Mouse (Mus musculus) heart, adult 2 months (tissue): Measurements from ENCODE around the gene Ppp2r1b. TPM values are rescaled to one million over a fixed set of nuclear protein-coding genes. Genes with fewer than 3 reads are reported as not detected.

Experiments used
- DNase-seq, 2 experiments: peaks; one replicate each; pipeline ENCODE4 v3.0.0; 2021
- H3K27ac ChIP-seq: fragments of 200-600 bp; 2 replicates; pipeline ENCODE4 v1.8.1; 2022
- H3K27me3 ChIP-seq: fragments of 200-500 bp; 2 replicates; pipeline ENCODE4 v1.6.1; 2012; ENCODE audit warnings: mild to moderate bottlenecking, low read length, inconsistent platforms, mixed read lengths; ENCODE audit not compliant: control insufficient read depth, insufficient read depth
- H3K36me3 ChIP-seq: fragments of 200-500 bp; 2 replicates; pipeline ENCODE4 v1.6.1; 2012; ENCODE audit warnings: low read length, inconsistent platforms; ENCODE audit not compliant: control insufficient read depth, insufficient read depth
- H3K4me1 ChIP-seq: fragments of 200-500 bp; 2 replicates; pipeline ENCODE4 v1.6.1; 2011; ENCODE audit warnings: low read length; ENCODE audit not compliant: control insufficient read depth, insufficient read depth
- H3K4me3 ChIP-seq: fragments of 200-600 bp; 2 replicates; pipeline ENCODE4 v1.8.1; 2022
- H3K79me2 ChIP-seq: fragments of 200-500 bp; replicated peaks from 2 replicates; pipeline ENCODE4 v1.6.1; 2012; ENCODE audit warnings: mild to moderate bottlenecking, inconsistent platforms, low read length, moderate library complexity, mixed read lengths; ENCODE audit not compliant: control insufficient read depth, insufficient read depth
- H3K9ac ChIP-seq: fragments of 200-500 bp; 2 replicates; pipeline ENCODE4 v1.6.1; 2012; ENCODE audit warnings: low read depth, mild to moderate bottlenecking, control low read depth, inconsistent platforms, low read length, mixed read lengths
- CTCF ChIP-seq: fragments of 200-600 bp; IDR thresholded peaks from 2 replicates; pipeline ENCODE4 v1.8.1; 2022; ENCODE audit warnings: antibody characterized with exemption, mild to moderate bottlenecking, moderate library complexity
- EP300 ChIP-seq: fragments of 200-500 bp; IDR thresholded peaks from 2 replicates; pipeline ENCODE4 v1.6.1; 2011; ENCODE audit warnings: low read depth, low read length, control low read depth; ENCODE audit not compliant: insufficient read depth
- POLR2A ChIP-seq: fragments of 200-500 bp; IDR thresholded peaks from 2 replicates; pipeline ENCODE4 v1.6.1; 2011; ENCODE audit warnings: mild to moderate bottlenecking, low read depth, low read length, control low read depth; ENCODE audit not compliant: insufficient read depth
- WGBS: fragments of 180-500 bp; shearing (Covaris S2); methylation state at CpG from one replicate; pipeline ENCODE4 v1.1.7; 2018; 5-methylcytosine and 5-hydroxymethylcytosine counted together
- intact Hi-C: fragments of 180-260 bp; cut with DNase I; formaldehyde crosslinking; loops from one replicate; pipeline ENCODE4 v1.15.1; 2025
- polyA plus RNA-seq: library from polyadenylated mRNA; depleted of rRNA; stranded (reverse); fragments of >200 nt; gene quantifications from 2 replicates; pipeline ENCODE4 v1.2.3, GENCODE M21; 2012
- total RNA-seq, 2 experiments: library from RNA; stranded (reverse); gene quantifications; 2 replicates each; pipeline ENCODE4 v1.2.3; 2021

The Ppp2r1b gene
- total and polyA plus RNA-seq, 3 experiments = 5.4 to 10.8 (median 10.3) TPM

- H3K4me3 ChIP-seq = no peak overlapping the region
- WGBS = 90% methylated on average over 3 of the region's 3 CpGs
These were observed 73.0 kb downstream of the Ppp2r1b start for GRCm38 (mm10) chr9:50918131-50918530.

GRCm38 (mm10) chr9:50919554-50919953 is 74.5 kb downstream of the Ppp2r1b start:
- DNase-seq = no peak
- no peak overlapping the region for H3K4me3 ChIP-seq
- peaks cover 2% of the 10 kb centered on the region; the same call in 1 of the 2 replicates for H3K4me1 ChIP-seq
- no peaks in the 10 kb centered on the region for H3K27me3 ChIP-seq
- TF ChIP-seq CTCF (no peak), POLR2A (no peak)
- WGBS = 99% methylated on average over 2 of the region's 2 CpGs
- H3K36me3 ChIP-seq = peaks cover 6% of the 10 kb centered on the region
- H3K79me2 ChIP-seq = no peaks in the 10 kb centered on the region
- no peak overlapping the region for H3K27ac ChIP-seq
- no peak overlapping the region for H3K9ac ChIP-seq
- intact Hi-C loops = no loop called here

More at GRCm38 (mm10) chr9:50918131-50918530, 73.0 kb downstream of the Ppp2r1b start:
- intact Hi-C loops = no loop called here
- Histone ChIP-seq H3K27ac (no peak overlapping the region), H3K4me1 (peaks cover 2% of the 10 kb centered on the region; the same call in 1 of the 2 replicates), H3K27me3 (no peaks in the 10 kb centered on the region), H3K79me2 (no peaks in the 10 kb centered on the region), H3K9ac (no peak overlapping the region), H3K36me3 (peaks cover 6% of the 10 kb centered on the region)
- no peak for DNase-seq
- TF ChIP-seq EP300 (no peak), POLR2A (no peak), CTCF (no peak)

GRCm38 (mm10) chr9:50920933-50921895 is 76.1 kb downstream of the Ppp2r1b start:
- Histone ChIP-seq H3K36me3 (peaks cover 2% of the 10 kb centered on the region; the same call in 1 of the 2 replicates), H3K27me3 (no peaks in the 10 kb centered on the region), H3K9ac (no peak overlapping the region), H3K79me2 (no peaks in the 10 kb centered on the region), H3K4me1 (peaks cover 2% of the 10 kb centered on the region; the same call in 1 of the 2 replicates), H3K4me3 (no peak overlapping the region), H3K27ac (no peak overlapping the region)
- 75% methylated on average over 3 of the region's 3 CpGs for WGBS
- no peak for DNase-seq
- intact Hi-C loops = no loop called here
- no peak for TF ChIP-seq CTCF
- TF ChIP-seq EP300 = no peak
- no peak for TF ChIP-seq POLR2A

- intact Hi-C loops = no loop called here
- H3K4me1 ChIP-seq = peaks cover 2% of the 10 kb centered on the region; the same call in 1 of the 2 replicates
- H3K36me3 ChIP-seq = peaks cover 2% of the 10 kb centered on the region; the same call in 1 of the 2 replicates
- no peak overlapping the region for H3K27ac ChIP-seq
- DNase-seq = no peak
- WGBS = 64% methylated on average over 5 of the region's 5 CpGs
- no peak for TF ChIP-seq CTCF
- TF ChIP-seq POLR2A = no peak
- no peak for TF ChIP-seq EP300
- H3K79me2 ChIP-seq = no peaks in the 10 kb centered on the region
- no peaks in the 10 kb centered on the region for H3K27me3 ChIP-seq
- H3K9ac ChIP-seq = no peak overlapping the region
- no peak overlapping the region for H3K4me3 ChIP-seq
These were observed 77.5 kb downstream of the Ppp2r1b start for GRCm38 (mm10) chr9:50922363-50923153.

- H3K36me3 ChIP-seq = peaks cover 2% of the 10 kb centered on the region; the same call in 1 of the 2 replicates
- H3K4me1 ChIP-seq = peaks cover 2% of the 10 kb centered on the region; the same call in 1 of the 2 replicates
- no peaks in the 10 kb centered on the region for H3K27me3 ChIP-seq
- no peaks in the 10 kb centered on the region for H3K79me2 ChIP-seq
- H3K9ac ChIP-seq = no peak overlapping the region
- no peak overlapping the region for H3K4me3 ChIP-seq
- TF ChIP-seq EP300 (no peak), CTCF (no peak), POLR2A (no peak)
- H3K27ac ChIP-seq = no peak overlapping the region
- no peak for DNase-seq
- intact Hi-C loops = no loop called here
These were observed 79.4 kb downstream of the Ppp2r1b start for GRCm38 (mm10) chr9:50924454-50924853.
